Mouse (Mus musculus) liver, adult 2 months (tissue): ENCODE measurements around the gene Trhde.

Experiments
- CTCF ChIP-seq: fragments of 200-500 bp; IDR thresholded peaks from 2 replicates; pipeline ENCODE4 v1.5.1; 2011; ENCODE audit warnings: low read depth, low read length, control low read depth
- POLR2A ChIP-seq: fragments of 200-500 bp; IDR thresholded peaks from 2 replicates; pipeline ENCODE4 v1.6.1; 2011; ENCODE audit warnings: low read length, control low read depth; ENCODE audit not compliant: insufficient read depth; ENCODE audit errors: extremely low read depth

DNA sequence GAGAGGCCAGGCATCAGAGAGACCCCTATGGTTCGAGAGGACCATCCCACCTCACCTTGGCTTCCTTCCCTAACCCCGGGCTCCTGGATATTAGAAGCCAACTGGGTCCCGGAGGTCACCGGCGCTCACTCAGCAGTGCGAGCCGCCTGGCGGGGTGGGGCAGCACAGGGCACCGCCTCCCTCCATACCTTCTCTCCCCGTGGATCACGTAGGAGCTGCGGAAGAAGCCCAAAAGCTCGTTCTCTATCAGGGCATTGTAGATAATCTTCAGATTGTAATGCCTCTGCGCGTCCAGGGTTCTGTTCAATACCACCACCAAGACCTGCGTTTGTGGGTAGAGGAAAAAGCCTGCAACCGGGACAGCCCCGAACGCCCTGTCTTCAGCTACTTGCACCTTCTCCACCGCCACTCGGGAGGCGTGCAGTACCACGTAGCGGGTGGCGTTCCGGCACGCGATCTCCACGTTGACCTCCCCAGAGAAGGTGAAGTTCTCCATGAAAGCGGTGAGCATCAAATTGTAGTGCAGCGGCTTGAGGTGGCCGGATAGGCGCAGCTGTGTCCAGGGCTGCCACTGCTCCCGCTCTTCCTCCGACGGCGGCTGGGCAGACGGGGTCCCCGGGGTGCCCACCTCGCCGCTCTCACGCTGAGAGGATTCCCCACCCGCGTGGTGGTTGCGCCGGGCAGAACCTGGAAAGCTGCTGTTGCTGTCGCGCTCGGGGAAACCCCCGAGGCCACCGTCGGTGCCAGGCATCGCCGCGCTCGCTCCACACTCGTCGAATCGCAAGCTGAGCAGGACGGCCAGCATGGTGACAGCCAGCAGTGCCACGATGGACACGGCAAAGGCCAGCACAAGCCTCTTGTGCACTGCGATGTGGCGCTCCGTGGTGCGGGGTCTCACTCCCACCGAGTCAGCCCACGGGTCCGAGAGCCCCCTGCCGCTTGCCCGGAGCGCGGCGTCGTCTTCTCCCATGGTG is 1.5 kb downstream of the Trhde start:
- TF ChIP-seq CTCF (no peak), POLR2A (no peak)
